Mouse (Mus musculus): ENCODE data around the gene Dock1. TPM values are rescaled to one million over a fixed set of nuclear protein-coding genes. Genes with fewer than 3 reads are reported as not detected.

Gene Dock1
- total and polyA plus RNA-seq, 3 experiments = not detected

GRCm38 (mm10) chr7:134883516-134883915, 213.1 kb downstream of the Dock1 start:
- no peaks in the 10 kb centered on the region for H3K36me3 ChIP-seq (replicated peaks)
- no peaks in the 10 kb centered on the region for H3K4me1 ChIP-seq (ENCODE audit: insufficient read depth, low read depth, low read length)
- no peak for DNase-seq (ENCODE audit: low spot score)
- no peak overlapping the region for H3K4me3 ChIP-seq (ENCODE audit: low read depth, low read length)
- H3K9me3 ChIP-seq (replicated peaks) = peaks cover 68% of the 10 kb centered on the region
- no peak for TF ChIP-seq GATA1 (IDR thresholded peaks at IDR 0.05; ENCODE audit: borderline replicate concordance, low read length)
- no peak for TF ChIP-seq POLR2AphosphoS5 (IDR thresholded peaks at IDR 0.05; ENCODE audit: insufficient replicate concordance, low read depth, low read length)
- TF ChIP-seq GATA2 (IDR thresholded peaks at IDR 0.05; ENCODE audit: borderline replicate concordance, low read depth, low read length) = no peak
- TF ChIP-seq CTCF (IDR thresholded peaks at IDR 0.05; ENCODE audit: low read depth, low read length) = no peak
- no peak for TF ChIP-seq TAL1 (conservative IDR thresholded peaks at IDR 0.05; ENCODE audit: low read depth, low read length)
- ATAC-seq (ENCODE audit: extremely low read depth, insufficient number of reproducible peaks, low FRiP score, poor library complexity, severe bottlenecking) = no peak
- no peaks in the 10 kb centered on the region for H3K27me3 ChIP-seq (ENCODE audit: insufficient read depth, low read length)

- DNase-seq (ENCODE audit: low spot score) (no peak), ATAC-seq (ENCODE audit: extremely low read depth, insufficient number of reproducible peaks, low FRiP score, poor library complexity, severe bottlenecking) (no peak)
- Histone ChIP-seq H3K4me3 (ENCODE audit: low read depth, low read length) (no peak overlapping the region), H3K27me3 (ENCODE audit: insufficient read depth, low read length) (no peaks in the 10 kb centered on the region), H3K36me3 (replicated peaks) (no peaks in the 10 kb centered on the region), H3K4me1 (ENCODE audit: insufficient read depth, low read depth, low read length) (no peaks in the 10 kb centered on the region), H3K9me3 (replicated peaks) (peaks cover 64% of the 10 kb centered on the region)
- TF ChIP-seq POLR2AphosphoS5 (IDR thresholded peaks at IDR 0.05; ENCODE audit: insufficient replicate concordance, low read depth, low read length) = no peak
- TF ChIP-seq GATA2 (IDR thresholded peaks at IDR 0.05; ENCODE audit: borderline replicate concordance, low read depth, low read length) = no peak
- TF ChIP-seq TAL1 (conservative IDR thresholded peaks at IDR 0.05; ENCODE audit: low read depth, low read length) = no peak
- no peak for TF ChIP-seq GATA1 (IDR thresholded peaks at IDR 0.05; ENCODE audit: borderline replicate concordance, low read length)
Measured at GRCm38 (mm10) chr7:134892449-134892871, 222.0 kb downstream of the Dock1 start.

GRCm38 (mm10) chr7:134892972-134893371, 222.5 kb downstream of the Dock1 start:
- no peak for TF ChIP-seq TAL1 (conservative IDR thresholded peaks at IDR 0.05; ENCODE audit: low read depth, low read length)
- no peak for TF ChIP-seq GATA2 (IDR thresholded peaks at IDR 0.05; ENCODE audit: borderline replicate concordance, low read depth, low read length)
- TF ChIP-seq GATA1 (IDR thresholded peaks at IDR 0.05; ENCODE audit: borderline replicate concordance, low read length) = no peak
- no peak for TF ChIP-seq POLR2AphosphoS5 (IDR thresholded peaks at IDR 0.05; ENCODE audit: insufficient replicate concordance, low read depth, low read length)
- no peak for TF ChIP-seq CTCF (IDR thresholded peaks at IDR 0.05; ENCODE audit: low read depth, low read length)
- Histone ChIP-seq H3K36me3 (replicated peaks) (no peaks in the 10 kb centered on the region), H3K27me3 (ENCODE audit: insufficient read depth, low read length) (no peaks in the 10 kb centered on the region), H3K9me3 (replicated peaks) (peaks cover 62% of the 10 kb centered on the region), H3K4me3 (ENCODE audit: low read depth, low read length) (no peak overlapping the region), H3K4me1 (ENCODE audit: insufficient read depth, low read depth, low read length) (no peaks in the 10 kb centered on the region)
- ATAC-seq (ENCODE audit: extremely low read depth, insufficient number of reproducible peaks, low FRiP score, poor library complexity, severe bottlenecking) (no peak), DNase-seq (ENCODE audit: low spot score) (no peak)

- TF ChIP-seq POLR2AphosphoS5 (IDR thresholded peaks at IDR 0.05; ENCODE audit: insufficient replicate concordance, low read depth, low read length) = no peak
- no peak for TF ChIP-seq CTCF (IDR thresholded peaks at IDR 0.05; ENCODE audit: low read depth, low read length)
- no peak for TF ChIP-seq GATA1 (IDR thresholded peaks at IDR 0.05; ENCODE audit: borderline replicate concordance, low read length)
- TF ChIP-seq TAL1 (conservative IDR thresholded peaks at IDR 0.05; ENCODE audit: low read depth, low read length) = no peak
- TF ChIP-seq GATA2 (IDR thresholded peaks at IDR 0.05; ENCODE audit: borderline replicate concordance, low read depth, low read length) = no peak
- DNase-seq (ENCODE audit: low spot score) (no peak), ATAC-seq (ENCODE audit: extremely low read depth, insufficient number of reproducible peaks, low FRiP score, poor library complexity, severe bottlenecking) (no peak)
- Histone ChIP-seq H3K27me3 (ENCODE audit: insufficient read depth, low read length) (no peaks in the 10 kb centered on the region), H3K4me3 (ENCODE audit: low read depth, low read length) (no peak overlapping the region), H3K9me3 (replicated peaks) (peaks cover 63% of the 10 kb centered on the region), H3K4me1 (ENCODE audit: insufficient read depth, low read depth, low read length) (no peaks in the 10 kb centered on the region), H3K36me3 (replicated peaks) (no peaks in the 10 kb centered on the region)
Measured at GRCm38 (mm10) chr7:134894604-134895003, 224.2 kb downstream of the Dock1 start.

- TF ChIP-seq GATA2 (IDR thresholded peaks at IDR 0.05; ENCODE audit: borderline replicate concordance, low read depth, low read length) (no peak), POLR2AphosphoS5 (IDR thresholded peaks at IDR 0.05; ENCODE audit: insufficient replicate concordance, low read depth, low read length) (no peak), TAL1 (conservative IDR thresholded peaks at IDR 0.05; ENCODE audit: low read depth, low read length) (no peak), CTCF (IDR thresholded peaks at IDR 0.05; ENCODE audit: low read depth, low read length) (no peak), GATA1 (IDR thresholded peaks at IDR 0.05; ENCODE audit: borderline replicate concordance, low read length) (no peak)
- Histone ChIP-seq H3K4me3 (ENCODE audit: low read depth, low read length) (no peak overlapping the region), H3K4me1 (ENCODE audit: insufficient read depth, low read depth, low read length) (no peaks in the 10 kb centered on the region), H3K9me3 (replicated peaks) (peaks cover 64% of the 10 kb centered on the region), H3K27me3 (ENCODE audit: insufficient read depth, low read length) (no peaks in the 10 kb centered on the region), H3K36me3 (replicated peaks) (no peaks in the 10 kb centered on the region)
- DNase-seq (ENCODE audit: low spot score) (no peak), ATAC-seq (ENCODE audit: extremely low read depth, insufficient number of reproducible peaks, low FRiP score, poor library complexity, severe bottlenecking) (no peak)
Measured at GRCm38 (mm10) chr7:134899462-134899861, 229.0 kb downstream of the Dock1 start.

GRCm38 (mm10) chr7:134901992-134902391, 231.5 kb downstream of the Dock1 start:
- TF ChIP-seq GATA2 (IDR thresholded peaks at IDR 0.05; ENCODE audit: borderline replicate concordance, low read depth, low read length) (no peak), POLR2AphosphoS5 (IDR thresholded peaks at IDR 0.05; ENCODE audit: insufficient replicate concordance, low read depth, low read length) (no peak), GATA1 (IDR thresholded peaks at IDR 0.05; ENCODE audit: borderline replicate concordance, low read length) (no peak)
- H3K36me3 ChIP-seq (replicated peaks) = no peaks in the 10 kb centered on the region
- ATAC-seq (ENCODE audit: extremely low read depth, insufficient number of reproducible peaks, low FRiP score, poor library complexity, severe bottlenecking) (no peak), DNase-seq (ENCODE audit: low spot score) (no peak)
- no peaks in the 10 kb centered on the region for H3K27me3 ChIP-seq (ENCODE audit: insufficient read depth, low read length)
- H3K9me3 ChIP-seq (replicated peaks) = peaks cover 63% of the 10 kb centered on the region
- H3K4me3 ChIP-seq (ENCODE audit: low read depth, low read length) = no peak overlapping the region
- H3K4me1 ChIP-seq (ENCODE audit: insufficient read depth, low read depth, low read length) = no peaks in the 10 kb centered on the region
